In genomic region chr2:27505539-27505938, GRCm38 (mm10) we compare ENCODE assay signal across 9 mouse cellular contexts. TPM values are rescaled to one million over a fixed set of nuclear protein-coding genes. Genes with fewer than 3 reads are reported as not detected.
DNase-seq lines count a peak whose midpoint lies in the region; ATAC-seq lines count a peak whose summit lies in the region.
"Had no signal": no experiment of that assay in that cellular context is flagged by ENCODE, and none has a peak within 500 bp of the region (broad histone marks: within the 10 kb centered on the region; RNA-seq: fewer than 3 reads in every experiment).

No protein-coding gene starts in this region.

- H3K9ac ChIP-seq in embryonic facial prominence, embryonic 11.5 days (replicated peaks; ENCODE audit: low read length) = no peak overlapping the region
- no peak overlapping the region for H3K9ac ChIP-seq in kidney, embryonic 14.5 days (ENCODE audit: low read depth, low read length)

- H3K4me1 ChIP-seq in embryonic facial prominence, embryonic 11.5 days (ENCODE audit: control insufficient read depth, insufficient read depth, low read length) = 0 out of 2 replicates have a peak, but pooled peaks cover 3% of the 10 kb centered on the region
- H3K4me1 ChIP-seq in kidney, embryonic 14.5 days (ENCODE audit: control insufficient read depth, insufficient read depth, low read length) = peaks cover 15% of the 10 kb centered on the region

- no peaks in the 10 kb centered on the region for H3K27me3 ChIP-seq in embryonic facial prominence, embryonic 11.5 days (ENCODE audit: control insufficient read depth, insufficient read depth, low read length)
- H3K27me3 ChIP-seq in kidney, embryonic 14.5 days (ENCODE audit: control insufficient read depth, insufficient read depth, low read length) = no peaks in the 10 kb centered on the region

- 6% methylated on average over 6 of the region's 6 CpGs for WGBS in embryonic facial prominence, embryonic 11.5 days
- WGBS in kidney, embryonic 14.5 days = 11% methylated on average over 6 of the region's 6 CpGs

- no peaks in the 10 kb centered on the region for H3K36me3 ChIP-seq in embryonic facial prominence, embryonic 11.5 days (replicated peaks; ENCODE audit: control insufficient read depth, insufficient read depth, low read depth, low read length)
- H3K36me3 ChIP-seq in kidney, embryonic 14.5 days (ENCODE audit: control insufficient read depth, insufficient read depth, low read length) = no peaks in the 10 kb centered on the region

- H3K4me3 ChIP-seq in embryonic facial prominence, embryonic 11.5 days (ENCODE audit: low read depth, low read length) = no peak overlapping the region
- no peak overlapping the region for H3K4me3 ChIP-seq in kidney, embryonic 14.5 days (ENCODE audit: low read length)
- H3K4me3 ChIP-seq: erythroblast, embryonic 14.5 days had no signal

- no peak overlapping the region for H3K27ac ChIP-seq in embryonic facial prominence, embryonic 11.5 days (replicated peaks; ENCODE audit: low read depth, low read length)
- H3K27ac ChIP-seq in kidney, embryonic 14.5 days (ENCODE audit: low read depth, low read length) = peak overlapping the region; percentile 9; the same call in 1 of the 2 replicates

- no peaks in the 10 kb centered on the region for H3K9me3 ChIP-seq in embryonic facial prominence, embryonic 11.5 days (replicated peaks; ENCODE audit: control insufficient read depth, low read length)
- H3K9me3 ChIP-seq in kidney, embryonic 14.5 days (ENCODE audit: control insufficient read depth, low read length) = no peaks in the 10 kb centered on the region

- no peak overlapping the region for H3K4me2 ChIP-seq in embryonic facial prominence, embryonic 11.5 days (ENCODE audit: low read depth, low read length)
- no peak overlapping the region for H3K4me2 ChIP-seq in kidney, embryonic 14.5 days (replicated peaks; ENCODE audit: low read depth, low read length)

- peak; percentile 74 for ATAC-seq in embryonic facial prominence, embryonic 11.5 days (replicated peaks; ENCODE audit: insufficient number of reproducible peaks, low FRiP score, low TSS enrichment, low read depth)
- ATAC-seq in kidney, embryonic 14.5 days (ENCODE audit: low FRiP score, low TSS enrichment) = peak; percentile 81

- DNase-seq in NIH3T3 (ENCODE audit: low read depth) (peak; percentile 61), adipocyte (ENCODE audit: low spot score) (no peak)
- peak; percentile 77 for DNase-seq in embryonic facial prominence, embryonic 11.5 days (ENCODE audit: low spot score)
- peak; percentile 58 for DNase-seq in lung, postnatal 10 days
- no peak for DNase-seq in ovary, postnatal 36 days (ENCODE audit: low spot score)
- DNase-seq in spleen, postnatal 4 days (ENCODE audit: low spot score in 2 of 2) = no peak
- DNase-seq in layer of hippocampus, adult 11-12 months (ENCODE audit: low spot score) = no peak

RNA-seq across cellular contexts. Expression of gene Brd3, which starts 1.9 kb away (rescaled TPM):
- 192 and 207 TPM in 2 replicates for polyA plus RNA-seq in embryonic facial prominence, embryonic 11.5 days (2014; fragmentation: Nextera tagmentation; extraction: Ambion mirVana)
- 134 and 147 TPM in 2 replicates for polyA plus RNA-seq in kidney, embryonic 14.5 days (2014; fragmentation: Nextera tagmentation; extraction: Ambion mirVana)

RNA-seq across cellular contexts. Expression of gene Wdr5, which starts 9.4 kb away (rescaled TPM):
- polyA plus RNA-seq in embryonic facial prominence, embryonic 11.5 days (2014; fragmentation: Nextera tagmentation; extraction: Ambion mirVana) = 65.5 and 74.4 TPM in 2 replicates
- polyA plus RNA-seq in kidney, embryonic 14.5 days (2014; fragmentation: Nextera tagmentation; extraction: Ambion mirVana) = 37.1 and 73.5 TPM in 2 replicates

Comparison
In these comparisons a context has a peak if more than half of its experiments do, and no peak if none do; other contexts are left out.
1. DNase-seq: peak in NIH3T3 (single experiment), embryonic facial prominence, embryonic 11.5 days (single experiment) and lung, postnatal 10 days (single experiment); none in adipocyte (single experiment), ovary, postnatal 36 days (single experiment), spleen, postnatal 4 days (0 of 2) and layer of hippocampus, adult 11-12 months (single experiment).